Mouse (Mus musculus) heart, adult 18-20 months (tissue): ENCODE results near the gene Rdh9. TPM values are rescaled to one million over a fixed set of nuclear protein-coding genes. Genes with fewer than 3 reads are reported as not detected.
"Not testable (repeated sequence)": the region's sequence is repeated elsewhere in the genome, so short reads cannot be mapped to it uniquely, and the experiment has no call there.

Source experiments
- DNase-seq, 2 experiments: peaks; one replicate each; pipeline ENCODE4 v3.0.0; 2021 to 2022; ENCODE audit warnings: mixed read lengths in 1 of 2
- total RNA-seq, 2 experiments: library from RNA; stranded (reverse); gene quantifications; 2 replicates each; pipeline ENCODE4 v1.2.3; 2021

Gene Rdh9
- total RNA-seq, 2 experiments from 2014 or later = not detected

GRCm38 (mm10) chr10:127759181-127760110 lies 16.7 kb upstream of the Rdh9 start, which contains the start of the genes Rdh1 and Rdh16f1:
Rdh1 (plus strand) TSS chr10:127759721.
Rdh16f1 (plus strand) TSS chr10:127759787.
- no peak for DNase-seq

GRCm38 (mm10) chr10:127762926-127763325 lies 13.3 kb upstream of the Rdh9 start:
- DNase-seq = not testable (repeated sequence)

- DNase-seq = no peak
Observed at GRCm38 (mm10) chr10:127763914-127764680, 12.1 kb upstream of the Rdh9 start.

- no peak for DNase-seq
Observed at GRCm38 (mm10) chr10:127766564-127766963, 9.6 kb upstream of the Rdh9 start.

GRCm38 (mm10) chr10:127782321-127782720 lies 6.1 kb downstream of the Rdh9 start:
- DNase-seq = not testable (repeated sequence)

- not testable (repeated sequence) for DNase-seq
Observed at GRCm38 (mm10) chr10:127785411-127785810, 9.2 kb downstream of the Rdh9 start.

- no peak for DNase-seq
Observed at GRCm38 (mm10) chr10:127799295-127799694, 23.1 kb downstream of the Rdh9 start.

- DNase-seq = no peak
Observed at GRCm38 (mm10) chr10:127800891-127801290, 24.7 kb downstream of the Rdh9 start, which contains the start of gene Rdh16. Rdh16 (plus strand) TSS chr10:127801152.

GRCm38 (mm10) chr10:127801612-127802011 lies 25.4 kb downstream of the Rdh9 start:
- no peak for DNase-seq

GRCm38 (mm10) chr10:127802236-127802635 lies 26.1 kb downstream of the Rdh9 start:
- DNase-seq = no peak

- no peak for DNase-seq
Observed at GRCm38 (mm10) chr10:127804416-127804815, 28.2 kb downstream of the Rdh9 start.

GRCm38 (mm10) chr10:127815888-127816287 lies 39.7 kb downstream of the Rdh9 start:
- no peak for DNase-seq

GRCm38 (mm10) chr10:127817268-127817910 lies 41.2 kb downstream of the Rdh9 start:
- not testable (repeated sequence) for DNase-seq

GRCm38 (mm10) chr10:127821806-127822205 lies 45.6 kb downstream of the Rdh9 start:
- DNase-seq = not testable (repeated sequence)

- peak; percentile 4 to 13 for DNase-seq
Observed at GRCm38 (mm10) chr10:127825386-127825785, 49.2 kb downstream of the Rdh9 start.

- no peak for DNase-seq
Observed at GRCm38 (mm10) chr10:127829121-127829520, 52.9 kb downstream of the Rdh9 start.

- DNase-seq = not testable (repeated sequence)
Observed at GRCm38 (mm10) chr10:127834186-127834585, 58.0 kb downstream of the Rdh9 start.

GRCm38 (mm10) chr10:127835292-127835691 lies 59.1 kb downstream of the Rdh9 start:
- no peak for DNase-seq

GRCm38 (mm10) chr10:127837793-127838192 lies 61.6 kb downstream of the Rdh9 start:
- not testable (repeated sequence) for DNase-seq

GRCm38 (mm10) chr10:127838539-127838938 lies 62.4 kb downstream of the Rdh9 start:
- DNase-seq = no peak

GRCm38 (mm10) chr10:127840776-127841175 lies 64.6 kb downstream of the Rdh9 start:
- DNase-seq = no peak
